Mouse (Mus musculus): ENCODE results near the gene Pin1.

- TF ChIP-seq POLR2A (IDR thresholded peaks at IDR 0.05; ENCODE audit: control insufficient read depth, extremely low read depth, insufficient read depth, low read length, poor library complexity) (no peak), CTCF (IDR thresholded peaks at IDR 0.05; ENCODE audit: borderline replicate concordance, control insufficient read depth, extremely low read depth, insufficient read depth, low read length, poor library complexity) (no peak)
Observed at GRCm38 (mm10) chr9:20631332-20631731, 20.6 kb upstream of the Pin1 start.

Measured in thymus, adult 2 months (tissue).